10 mouse cellular contexts compared by ENCODE assay signal in the genomic region with DNA sequence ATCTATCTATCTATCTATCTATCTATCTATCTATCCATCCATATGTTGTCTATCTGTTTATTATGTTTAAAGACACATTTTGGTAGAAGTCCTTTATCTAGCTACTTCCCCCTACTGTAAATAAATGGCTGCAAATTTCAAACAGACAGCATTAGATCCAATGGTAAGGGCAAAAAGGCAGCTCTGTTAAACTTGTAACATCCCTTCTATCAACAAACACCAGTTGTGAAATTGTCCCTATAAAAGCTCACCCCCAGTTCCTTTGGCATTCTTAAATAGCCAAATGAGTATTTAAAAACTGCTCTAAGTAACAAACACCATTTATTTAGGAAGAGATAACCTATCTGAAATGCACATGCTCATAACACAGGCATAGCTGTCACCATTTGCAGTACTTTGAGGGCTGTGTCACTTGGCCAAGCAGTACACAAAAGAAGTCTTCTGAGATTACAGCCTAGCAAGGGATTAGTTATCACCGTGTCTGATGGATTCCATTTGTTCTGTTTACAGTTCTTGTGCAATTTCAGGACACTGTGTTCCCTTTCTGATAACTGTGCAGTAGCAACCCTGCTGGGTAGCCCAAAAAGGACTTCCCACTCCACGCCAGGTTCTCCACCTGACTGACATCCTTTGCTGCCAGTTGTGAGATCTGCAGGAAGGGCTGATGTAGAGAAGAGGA.
A peak's percentile ranks its signal among the peaks of the same experiment; 100 is the strongest.
DNase-seq lines count a peak whose midpoint lies in the region; ATAC-seq and TF ChIP-seq lines count a peak whose summit lies in the region.
"Had no signal": no experiment of that assay in that cellular context is flagged by ENCODE, and none has a peak within 500 bp of the region (broad histone marks: within the 10 kb centered on the region; RNA-seq: fewer than 3 reads in every experiment).

No protein-coding gene starts in this region.

- H3K4me2 ChIP-seq in kidney, postnatal 0 days (ENCODE audit: low read length) = no peak overlapping the region
- no peak overlapping the region for H3K4me2 ChIP-seq in kidney, embryonic 16.5 days (replicated peaks; ENCODE audit: low read depth, low read length)
- H3K4me2 ChIP-seq in forebrain, embryonic 13.5 days = no peak overlapping the region
- H3K4me2 ChIP-seq: limb, embryonic 12.5 days had no signal

- no peak overlapping the region for H3K9ac ChIP-seq in kidney, postnatal 0 days (ENCODE audit: low read depth, low read length)
- H3K9ac ChIP-seq in kidney, embryonic 16.5 days (replicated peaks; ENCODE audit: low read length) = no peak overlapping the region
- no peak overlapping the region for H3K9ac ChIP-seq in forebrain, embryonic 13.5 days
- H3K9ac ChIP-seq: limb, embryonic 12.5 days had no signal

- H3K27me3 ChIP-seq in kidney, postnatal 0 days (ENCODE audit: insufficient read depth, low read length) = no peaks in the 10 kb centered on the region
- no peaks in the 10 kb centered on the region for H3K27me3 ChIP-seq in kidney, embryonic 16.5 days (ENCODE audit: insufficient read depth, low read length)
- no peaks in the 10 kb centered on the region for H3K27me3 ChIP-seq in heart, embryonic 10.5 days (ENCODE audit: insufficient read depth, poor library complexity, severe bottlenecking)
- H3K27me3 ChIP-seq in forebrain, embryonic 13.5 days = no peaks in the 10 kb centered on the region
- H3K27me3 ChIP-seq: limb, embryonic 12.5 days had no signal

- H3K9me3 ChIP-seq in kidney, postnatal 0 days (replicated peaks; ENCODE audit: low read length) = no peaks in the 10 kb centered on the region
- no peaks in the 10 kb centered on the region for H3K9me3 ChIP-seq in kidney, embryonic 16.5 days (ENCODE audit: low read length)
- no peaks in the 10 kb centered on the region for H3K9me3 ChIP-seq in heart, embryonic 10.5 days
- no peaks in the 10 kb centered on the region for H3K9me3 ChIP-seq in forebrain, embryonic 13.5 days (replicated peaks)
- H3K9me3 ChIP-seq: limb, embryonic 12.5 days had no signal

- ATAC-seq in kidney, postnatal 0 days (replicated peaks; ENCODE audit: low FRiP score, low read depth) = no peak; the same call in 1 of the 2 replicates
- ATAC-seq in kidney, embryonic 16.5 days (ENCODE audit: low FRiP score, low TSS enrichment) = no peak
- ATAC-seq in common myeloid progenitor, adult 5-6 weeks (replicated peaks; ENCODE audit: low read depth, poor library complexity, severe bottlenecking) = peak; percentile 57
- ATAC-seq in forebrain, embryonic 13.5 days = no peak

- H3K27ac ChIP-seq in kidney, postnatal 0 days = no peak overlapping the region
- H3K27ac ChIP-seq in kidney, embryonic 16.5 days (ENCODE audit: low read length) = no peak overlapping the region
- H3K27ac ChIP-seq in heart, embryonic 10.5 days = no peak overlapping the region
- H3K27ac ChIP-seq in forebrain, embryonic 13.5 days = no peak overlapping the region
- H3K27ac ChIP-seq: limb, embryonic 12.5 days had no signal

- peaks cover 4% of the 10 kb centered on the region; the same call in 1 of the 2 replicates for H3K4me1 ChIP-seq in kidney, postnatal 0 days (replicated peaks; ENCODE audit: insufficient read depth, low read length)
- H3K4me1 ChIP-seq in kidney, embryonic 16.5 days (ENCODE audit: insufficient read depth, low read length) = peaks cover 7% of the 10 kb centered on the region
- H3K4me1 ChIP-seq in heart, embryonic 10.5 days = peaks cover 4% of the 10 kb centered on the region
- 0 out of 2 replicates have a peak, but pooled peaks cover 6% of the 10 kb centered on the region for H3K4me1 ChIP-seq in forebrain, embryonic 13.5 days
- H3K4me1 ChIP-seq: limb, embryonic 12.5 days had no signal

- H3K36me3 ChIP-seq in kidney, postnatal 0 days (ENCODE audit: insufficient read depth, low read length) = no peaks in the 10 kb centered on the region
- H3K36me3 ChIP-seq in kidney, embryonic 16.5 days (ENCODE audit: insufficient read depth, low read length) = no peaks in the 10 kb centered on the region
- no peaks in the 10 kb centered on the region for H3K36me3 ChIP-seq in heart, embryonic 10.5 days
- H3K36me3 ChIP-seq in forebrain, embryonic 13.5 days (ENCODE audit: poor library complexity, severe bottlenecking) = no peaks in the 10 kb centered on the region
- H3K36me3 ChIP-seq: limb, embryonic 12.5 days had no signal

- 26% methylated on average over 2 of the region's 2 CpGs for WGBS in kidney, postnatal 0 days
- WGBS in kidney, embryonic 16.5 days = 38% methylated on average over 2 of the region's 2 CpGs
- WGBS in heart, embryonic 10.5 days = 41% methylated on average over 2 of the region's 2 CpGs
- WGBS in forebrain, embryonic 13.5 days = 61% methylated on average over 2 of the region's 2 CpGs

- no peak overlapping the region for H3K4me3 ChIP-seq in kidney, postnatal 0 days (replicated peaks; ENCODE audit: low read depth, low read length)
- H3K4me3 ChIP-seq in kidney, embryonic 16.5 days (ENCODE audit: low read length) = no peak overlapping the region
- H3K4me3 ChIP-seq in heart, embryonic 10.5 days = no peak overlapping the region
- no peak overlapping the region for H3K4me3 ChIP-seq in forebrain, embryonic 13.5 days
- H3K4me3 ChIP-seq: limb, embryonic 12.5 days had no signal

- no peak for TF ChIP-seq CTCF in kidney, postnatal 0 days (IDR thresholded peaks at IDR 0.05; ENCODE audit: low read depth)

- DNase-seq in kidney, postnatal 0 days (ENCODE audit: low spot score) = peak; percentile 77
- DNase-seq in heart, embryonic 10.5 days (ENCODE audit: low spot score) = peak; percentile 42
- DNase-seq in lung, postnatal 14 days = peak; percentile 38
- DNase-seq in embryo, embryonic 11 days = no peak
- no peak for DNase-seq in cerebellum, adult 11-12 months
- DNase-seq: midbrain, embryonic 14.5 days had no signal

Comparison
In these comparisons a context has a peak if more than half of its experiments do, and no peak if none do; other contexts are left out.
1. DNase-seq: peak in kidney, postnatal 0 days (single experiment), heart, embryonic 10.5 days (single experiment) and lung, postnatal 14 days (single experiment); none in embryo, embryonic 11 days (single experiment) and cerebellum, adult 11-12 months (single experiment).